Mouse (Mus musculus): ENCODE measurements at regions not wholly inside any gene's neighbourhood (a gene's known extent, or its start where the extent isn't known, plus 50 kb on each side); places are given as distances from the start of the nearest gene placed in this dataset.
A peak's percentile ranks its signal among the peaks of the same experiment; 100 is the strongest.

GRCm38 (mm10) chr3:17801479-17801878 lies 146.7 kb upstream of the Cypt12 start:
- Histone ChIP-seq H3K4me3 (ENCODE audit: low read depth, low read length) (no peak overlapping the region), H3K9me3 (ENCODE audit: control insufficient read depth, low read length) (no peaks in the 10 kb centered on the region), H3K9ac (ENCODE audit: low read depth, low read length) (no peak overlapping the region), H3K4me2 (ENCODE audit: low read depth, low read length) (no peak overlapping the region), H3K4me1 (ENCODE audit: control insufficient read depth, insufficient read depth, low read length) (no peaks in the 10 kb centered on the region), H3K27ac (replicated peaks; ENCODE audit: low read depth, low read length) (no peak overlapping the region), H3K36me3 (ENCODE audit: control insufficient read depth, insufficient read depth, low read length) (no peaks in the 10 kb centered on the region), H3K27me3 (replicated peaks; ENCODE audit: control insufficient read depth, insufficient read depth, low read length) (peaks cover 19% of the 10 kb centered on the region)
- ATAC-seq (ENCODE audit: low read depth): no peak
- no peak for DNase-seq (ENCODE audit: low spot score)
- 80% methylated on average over 5 of the region's 5 CpGs for WGBS

- no peak for DNase-seq (ENCODE audit: low spot score)
- H3K9me3 ChIP-seq (ENCODE audit: control insufficient read depth, low read length): no peaks in the 10 kb centered on the region
- no peak overlapping the region for H3K4me2 ChIP-seq (ENCODE audit: low read depth, low read length)
- ATAC-seq (ENCODE audit: low read depth): no peak
- 62% methylated on average over 1 of the region's 1 CpGs for WGBS
- no peak overlapping the region for H3K4me3 ChIP-seq (ENCODE audit: low read depth, low read length)
- no peaks in the 10 kb centered on the region for H3K4me1 ChIP-seq (ENCODE audit: control insufficient read depth, insufficient read depth, low read length)
- H3K27ac ChIP-seq (replicated peaks; ENCODE audit: low read depth, low read length): no peak overlapping the region
- H3K36me3 ChIP-seq (ENCODE audit: control insufficient read depth, insufficient read depth, low read length): no peaks in the 10 kb centered on the region
- no peak overlapping the region for H3K9ac ChIP-seq (ENCODE audit: low read depth, low read length)
- no peaks in the 10 kb centered on the region for H3K27me3 ChIP-seq (replicated peaks; ENCODE audit: control insufficient read depth, insufficient read depth, low read length)
Measured at GRCm38 (mm10) chr3:17805185-17805584, 143.0 kb upstream of the Cypt12 start.

- no peak overlapping the region for H3K27ac ChIP-seq (replicated peaks; ENCODE audit: low read depth, low read length)
- H3K36me3 ChIP-seq (ENCODE audit: control insufficient read depth, insufficient read depth, low read length): no peaks in the 10 kb centered on the region
- H3K27me3 ChIP-seq (replicated peaks; ENCODE audit: control insufficient read depth, insufficient read depth, low read length): no peaks in the 10 kb centered on the region
- no peak overlapping the region for H3K9ac ChIP-seq (ENCODE audit: low read depth, low read length)
- no peaks in the 10 kb centered on the region for H3K9me3 ChIP-seq (ENCODE audit: control insufficient read depth, low read length)
- no peaks in the 10 kb centered on the region for H3K4me1 ChIP-seq (ENCODE audit: control insufficient read depth, insufficient read depth, low read length)
- no peak for ATAC-seq (ENCODE audit: low read depth)
- 55% methylated on average over 6 of the region's 6 CpGs for WGBS
- H3K4me2 ChIP-seq (ENCODE audit: low read depth, low read length): no peak overlapping the region
- DNase-seq (ENCODE audit: low spot score): no peak
- no peak overlapping the region for H3K4me3 ChIP-seq (ENCODE audit: low read depth, low read length)
Measured at GRCm38 (mm10) chr3:17811290-17811689, 136.9 kb upstream of the Cypt12 start.

GRCm38 (mm10) chr3:17824201-17824600 lies 124.0 kb upstream of the Cypt12 start:
- DNase-seq (ENCODE audit: low spot score) (no peak), ATAC-seq (ENCODE audit: low read depth) (no peak)
- Histone ChIP-seq H3K4me3 (ENCODE audit: low read depth, low read length) (no peak overlapping the region), H3K4me1 (ENCODE audit: control insufficient read depth, insufficient read depth, low read length) (no peaks in the 10 kb centered on the region), H3K9ac (ENCODE audit: low read depth, low read length) (no peak overlapping the region), H3K27me3 (replicated peaks; ENCODE audit: control insufficient read depth, insufficient read depth, low read length) (no peaks in the 10 kb centered on the region), H3K9me3 (ENCODE audit: control insufficient read depth, low read length) (no peaks in the 10 kb centered on the region), H3K27ac (replicated peaks; ENCODE audit: low read depth, low read length) (no peak overlapping the region), H3K4me2 (ENCODE audit: low read depth, low read length) (no peak overlapping the region), H3K36me3 (ENCODE audit: control insufficient read depth, insufficient read depth, low read length) (no peaks in the 10 kb centered on the region)
- WGBS: 61% methylated on average over 3 of the region's 3 CpGs

GRCm38 (mm10) chr3:17824662-17825061 lies 123.5 kb upstream of the Cypt12 start:
- Histone ChIP-seq H3K27me3 (replicated peaks; ENCODE audit: control insufficient read depth, insufficient read depth, low read length) (no peaks in the 10 kb centered on the region), H3K36me3 (ENCODE audit: control insufficient read depth, insufficient read depth, low read length) (no peaks in the 10 kb centered on the region), H3K4me3 (ENCODE audit: low read depth, low read length) (no peak overlapping the region), H3K9ac (ENCODE audit: low read depth, low read length) (no peak overlapping the region), H3K9me3 (ENCODE audit: control insufficient read depth, low read length) (no peaks in the 10 kb centered on the region), H3K4me1 (ENCODE audit: control insufficient read depth, insufficient read depth, low read length) (no peaks in the 10 kb centered on the region), H3K4me2 (ENCODE audit: low read depth, low read length) (no peak overlapping the region), H3K27ac (replicated peaks; ENCODE audit: low read depth, low read length) (no peak overlapping the region)
- ATAC-seq (ENCODE audit: low read depth) (no peak), DNase-seq (ENCODE audit: low spot score) (peak; percentile 50)
- WGBS: 46% methylated on average over 4 of the region's 4 CpGs

GRCm38 (mm10) chr3:17825254-17825890 lies 122.8 kb upstream of the Cypt12 start:
- ATAC-seq (ENCODE audit: low read depth) (no peak), DNase-seq (ENCODE audit: low spot score) (no peak)
- Histone ChIP-seq H3K36me3 (ENCODE audit: control insufficient read depth, insufficient read depth, low read length) (no peaks in the 10 kb centered on the region), H3K27ac (replicated peaks; ENCODE audit: low read depth, low read length) (no peak overlapping the region), H3K4me1 (ENCODE audit: control insufficient read depth, insufficient read depth, low read length) (no peaks in the 10 kb centered on the region), H3K4me3 (ENCODE audit: low read depth, low read length) (no peak overlapping the region), H3K9me3 (ENCODE audit: control insufficient read depth, low read length) (no peaks in the 10 kb centered on the region), H3K9ac (ENCODE audit: low read depth, low read length) (no peak overlapping the region), H3K4me2 (ENCODE audit: low read depth, low read length) (no peak overlapping the region), H3K27me3 (replicated peaks; ENCODE audit: control insufficient read depth, insufficient read depth, low read length) (no peaks in the 10 kb centered on the region)
- 62% methylated on average over 3 of the region's 3 CpGs for WGBS

- DNase-seq (ENCODE audit: low spot score) (peak; percentile 48), ATAC-seq (ENCODE audit: low read depth) (no peak)
- no peak overlapping the region for H3K9ac ChIP-seq (ENCODE audit: low read depth, low read length)
- no peak overlapping the region for H3K4me2 ChIP-seq (ENCODE audit: low read depth, low read length)
- no peaks in the 10 kb centered on the region for H3K27me3 ChIP-seq (replicated peaks; ENCODE audit: control insufficient read depth, insufficient read depth, low read length)
- H3K36me3 ChIP-seq (ENCODE audit: control insufficient read depth, insufficient read depth, low read length): no peaks in the 10 kb centered on the region
- H3K4me3 ChIP-seq (ENCODE audit: low read depth, low read length): no peak overlapping the region
- H3K27ac ChIP-seq (replicated peaks; ENCODE audit: low read depth, low read length): no peak overlapping the region
- no peaks in the 10 kb centered on the region for H3K9me3 ChIP-seq (ENCODE audit: control insufficient read depth, low read length)
- no peaks in the 10 kb centered on the region for H3K4me1 ChIP-seq (ENCODE audit: control insufficient read depth, insufficient read depth, low read length)
- 31% methylated on average over 1 of the region's 1 CpGs for WGBS
Measured at GRCm38 (mm10) chr3:17834706-17835105, 113.5 kb upstream of the Cypt12 start.

GRCm38 (mm10) chr3:17847609-17848008 lies 100.6 kb upstream of the Cypt12 start:
- H3K4me3 ChIP-seq (ENCODE audit: low read depth, low read length): no peak overlapping the region
- H3K36me3 ChIP-seq (ENCODE audit: control insufficient read depth, insufficient read depth, low read length): no peaks in the 10 kb centered on the region
- H3K27me3 ChIP-seq (replicated peaks; ENCODE audit: control insufficient read depth, insufficient read depth, low read length): no peaks in the 10 kb centered on the region
- no peak overlapping the region for H3K4me2 ChIP-seq (ENCODE audit: low read depth, low read length)
- H3K9ac ChIP-seq (ENCODE audit: low read depth, low read length): no peak overlapping the region
- H3K27ac ChIP-seq (replicated peaks; ENCODE audit: low read depth, low read length): no peak overlapping the region
- 72% methylated on average over 7 of the region's 7 CpGs for WGBS
- no peak for DNase-seq (ENCODE audit: low spot score)
- ATAC-seq (ENCODE audit: low read depth): no peak
- no peaks in the 10 kb centered on the region for H3K4me1 ChIP-seq (ENCODE audit: control insufficient read depth, insufficient read depth, low read length)
- peaks cover 4% of the 10 kb centered on the region; the same call in 1 of the 2 replicates for H3K9me3 ChIP-seq (ENCODE audit: control insufficient read depth, low read length)

- H3K4me1 ChIP-seq (ENCODE audit: control insufficient read depth, insufficient read depth, low read length): no peaks in the 10 kb centered on the region
- peaks cover 4% of the 10 kb centered on the region; the same call in 1 of the 2 replicates for H3K9me3 ChIP-seq (ENCODE audit: control insufficient read depth, low read length)
- no peak overlapping the region for H3K4me3 ChIP-seq (ENCODE audit: low read depth, low read length)
- no peak overlapping the region for H3K9ac ChIP-seq (ENCODE audit: low read depth, low read length)
- DNase-seq (ENCODE audit: low spot score): no peak
- no peak overlapping the region for H3K4me2 ChIP-seq (ENCODE audit: low read depth, low read length)
- H3K36me3 ChIP-seq (ENCODE audit: control insufficient read depth, insufficient read depth, low read length): no peaks in the 10 kb centered on the region
- no peak for ATAC-seq (ENCODE audit: low read depth)
- no peak overlapping the region for H3K27ac ChIP-seq (replicated peaks; ENCODE audit: low read depth, low read length)
- H3K27me3 ChIP-seq (replicated peaks; ENCODE audit: control insufficient read depth, insufficient read depth, low read length): no peaks in the 10 kb centered on the region
Measured at GRCm38 (mm10) chr3:17848181-17848580, 100.0 kb upstream of the Cypt12 start.
